Mouse (Mus musculus): ENCODE measurements around the gene Ankrd54. TPM values are rescaled to one million over a fixed set of nuclear protein-coding genes. Genes with fewer than 3 reads are reported as not detected.

Ankrd54 gene
- polyA plus RNA-seq, 1 experiment = 36.1 TPM

GRCm38 (mm10) chr15:79029519-79030241 is 33.0 kb downstream of the Ankrd54 start:
- Histone ChIP-seq H3K4me2 (ENCODE audit: low read depth) (peak overlapping the region; percentile 98), H3K79me2 (ENCODE audit: control insufficient read depth, insufficient read depth) (peaks cover 18% of the 10 kb centered on the region), H3K4me3 (peak overlapping the region; percentile 79), H3K27me3 (ENCODE audit: control insufficient read depth, insufficient read depth, insufficient read length) (peaks cover 6% of the 10 kb centered on the region), H3K36me3 (ENCODE audit: control insufficient read depth, insufficient read depth) (no peaks in the 10 kb centered on the region), H3ac (ENCODE audit: control insufficient read depth, insufficient read length) (peak overlapping the region; percentile 54)
- TF ChIP-seq CEBPB (IDR thresholded peaks at IDR 0.05; ENCODE audit: insufficient read depth, poor library complexity, severe bottlenecking) (no peak), USF1 (IDR thresholded peaks at IDR 0.05; ENCODE audit: low read depth) (no peak), MYOD1 (IDR thresholded peaks at IDR 0.05; ENCODE audit: control insufficient read depth in 1 of 3, insufficient read length in 2 of 3, low read depth in 2 of 3) (no peak), POLR2A (IDR thresholded peaks at IDR 0.05; ENCODE audit: insufficient read length, low read depth) (peak; percentile 50), POLR2AphosphoS2 (IDR thresholded peaks at IDR 0.05; ENCODE audit: insufficient read length, low read depth) (peak; percentile 79)

- H3ac ChIP-seq (ENCODE audit: control insufficient read depth, insufficient read length) = peak overlapping the region; percentile 54
- H3K36me3 ChIP-seq (ENCODE audit: control insufficient read depth, insufficient read depth) = no peaks in the 10 kb centered on the region
- peak overlapping the region; percentile 79 for H3K4me3 ChIP-seq
- peaks cover 13% of the 10 kb centered on the region for H3K27me3 ChIP-seq (ENCODE audit: control insufficient read depth, insufficient read depth, insufficient read length)
- TF ChIP-seq TCF12 (IDR thresholded peaks at IDR 0.05; ENCODE audit: insufficient read depth, poor library complexity, severe bottlenecking) = no peak
- no peak for TF ChIP-seq TCF3 (IDR thresholded peaks at IDR 0.05; ENCODE audit: insufficient read length, low read depth)
- peak; percentile 75 for TF ChIP-seq POLR2AphosphoS2 (IDR thresholded peaks at IDR 0.05; ENCODE audit: insufficient read length, low read depth)
- peak; percentile 15 for TF ChIP-seq POLR2A (IDR thresholded peaks at IDR 0.05; ENCODE audit: insufficient read length, low read depth)
- peak overlapping the region; percentile 98 for H3K4me2 ChIP-seq (ENCODE audit: low read depth)
- H3K79me2 ChIP-seq (ENCODE audit: control insufficient read depth, insufficient read depth) = peaks cover 18% of the 10 kb centered on the region
These were observed 33.7 kb downstream of the Ankrd54 start for GRCm38 (mm10) chr15:79028823-79029484.

- Histone ChIP-seq H3K36me3 (ENCODE audit: control insufficient read depth, insufficient read depth) (no peaks in the 10 kb centered on the region), H3K79me2 (ENCODE audit: control insufficient read depth, insufficient read depth) (peaks cover 18% of the 10 kb centered on the region), H3K4me3 (peak within 1 kb of the TSS; percentile 79), H3ac (ENCODE audit: control insufficient read depth, insufficient read length) (peak within 1 kb of the TSS; percentile 54), H3K4me2 (ENCODE audit: low read depth) (peak within 1 kb of the TSS; percentile 98), H3K27me3 (ENCODE audit: control insufficient read depth, insufficient read depth, insufficient read length) (peaks cover 18% of the 10 kb centered on the region)
- peak in 2 of 3 experiments; percentile 59 to 61 for TF ChIP-seq MYOG (IDR thresholded peaks at IDR 0.05; ENCODE audit: control insufficient read depth in 1 of 3, insufficient read depth in 1 of 3, insufficient read length in 2 of 3, low read depth in 2 of 3)
- no peak for TF ChIP-seq MAX (IDR thresholded peaks at IDR 0.05; ENCODE audit: low read depth)
- TF ChIP-seq TCF3 (IDR thresholded peaks at IDR 0.05; ENCODE audit: insufficient read length, low read depth) = peak; percentile 26
- peak; percentile 99 for TF ChIP-seq POLR2A (IDR thresholded peaks at IDR 0.05; ENCODE audit: insufficient read length, low read depth)
- peak in 1 of 3 experiments; percentile 53 for TF ChIP-seq MYOD1 (IDR thresholded peaks at IDR 0.05; ENCODE audit: control insufficient read depth in 1 of 3, insufficient read length in 2 of 3, low read depth in 2 of 3)
- TF ChIP-seq POLR2AphosphoS2 (IDR thresholded peaks at IDR 0.05; ENCODE audit: insufficient read length, low read depth) = peak; percentile 100
- no peak for TF ChIP-seq USF1 (IDR thresholded peaks at IDR 0.05; ENCODE audit: low read depth)
- no peak for TF ChIP-seq SRF (IDR thresholded peaks at IDR 0.05; ENCODE audit: control insufficient read depth, insufficient read length, low read depth)
- no peak for TF ChIP-seq CEBPB (IDR thresholded peaks at IDR 0.05; ENCODE audit: insufficient read depth, poor library complexity, severe bottlenecking)
These were observed 34.4 kb downstream of the Ankrd54 start, which contains the start of gene H1f0 for GRCm38 (mm10) chr15:79028237-79028738. Gene H1f0, plus strand, starts transcription at chr15:79028450.

GRCm38 (mm10) chr15:79027291-79028205 is 35.1 kb downstream of the Ankrd54 start:
- peak overlapping the region; percentile 79 for H3K4me3 ChIP-seq
- H3K79me2 ChIP-seq (ENCODE audit: control insufficient read depth, insufficient read depth) = peaks cover 18% of the 10 kb centered on the region
- peaks cover 25% of the 10 kb centered on the region for H3K27me3 ChIP-seq (ENCODE audit: control insufficient read depth, insufficient read depth, insufficient read length)
- H3ac ChIP-seq (ENCODE audit: control insufficient read depth, insufficient read length) = peak overlapping the region; percentile 54
- H3K4me2 ChIP-seq (ENCODE audit: low read depth) = peak overlapping the region; percentile 98
- TF ChIP-seq SRF (IDR thresholded peaks at IDR 0.05; ENCODE audit: control insufficient read depth, insufficient read length, low read depth) (no peak), MAX (IDR thresholded peaks at IDR 0.05; ENCODE audit: low read depth) (no peak), CEBPB (IDR thresholded peaks at IDR 0.05; ENCODE audit: insufficient read depth, poor library complexity, severe bottlenecking) (no peak)
- no peaks in the 10 kb centered on the region for H3K36me3 ChIP-seq (ENCODE audit: control insufficient read depth, insufficient read depth)

Measured in myocyte (in vitro differentiated cells).